Mouse (Mus musculus) spleen, postnatal 14 days (tissue): ENCODE data around the gene Serpinb1b.

Source experiments
- DNase-seq, 2 experiments: peaks; one replicate each; pipeline ENCODE4 v3.0.0; 2021 to 2022; ENCODE audit warnings: low spot score in 2 of 2

Gene Serpinb1b

GRCm38 (mm10) chr13:33091306-33091705, 12.9 kb downstream of the Serpinb1b start:
- DNase-seq = no peak

GRCm38 (mm10) chr13:33095575-33095974, 17.2 kb downstream of the Serpinb1b start:
- DNase-seq = no peak

- no peak for DNase-seq
Observed at GRCm38 (mm10) chr13:33105626-33106025, 27.3 kb downstream of the Serpinb1b start.

GRCm38 (mm10) chr13:33113054-33113453, 34.7 kb downstream of the Serpinb1b start:
- no peak for DNase-seq

GRCm38 (mm10) chr13:33137717-33138116, 59.3 kb downstream of the Serpinb1b start:
- no peak for DNase-seq

- DNase-seq = no peak
Observed at GRCm38 (mm10) chr13:33141435-33141834, 63.1 kb downstream of the Serpinb1b start.
